Mouse (Mus musculus) neutrophil, adult 59 days (primary cell): ENCODE results near the gene Tpbgl. TPM values are rescaled to one million over a fixed set of nuclear protein-coding genes. Genes with fewer than 3 reads are reported as not detected.

Experiments used
- total RNA-seq, 2 experiments: library from RNA; stranded (reverse); gene quantifications; 1 replicate in 1 of 2; 2 replicates in 1 of 2; pipeline ENCODE4 v1.2.4; 2023

The Tpbgl gene
- total RNA-seq: not detected

DNA sequence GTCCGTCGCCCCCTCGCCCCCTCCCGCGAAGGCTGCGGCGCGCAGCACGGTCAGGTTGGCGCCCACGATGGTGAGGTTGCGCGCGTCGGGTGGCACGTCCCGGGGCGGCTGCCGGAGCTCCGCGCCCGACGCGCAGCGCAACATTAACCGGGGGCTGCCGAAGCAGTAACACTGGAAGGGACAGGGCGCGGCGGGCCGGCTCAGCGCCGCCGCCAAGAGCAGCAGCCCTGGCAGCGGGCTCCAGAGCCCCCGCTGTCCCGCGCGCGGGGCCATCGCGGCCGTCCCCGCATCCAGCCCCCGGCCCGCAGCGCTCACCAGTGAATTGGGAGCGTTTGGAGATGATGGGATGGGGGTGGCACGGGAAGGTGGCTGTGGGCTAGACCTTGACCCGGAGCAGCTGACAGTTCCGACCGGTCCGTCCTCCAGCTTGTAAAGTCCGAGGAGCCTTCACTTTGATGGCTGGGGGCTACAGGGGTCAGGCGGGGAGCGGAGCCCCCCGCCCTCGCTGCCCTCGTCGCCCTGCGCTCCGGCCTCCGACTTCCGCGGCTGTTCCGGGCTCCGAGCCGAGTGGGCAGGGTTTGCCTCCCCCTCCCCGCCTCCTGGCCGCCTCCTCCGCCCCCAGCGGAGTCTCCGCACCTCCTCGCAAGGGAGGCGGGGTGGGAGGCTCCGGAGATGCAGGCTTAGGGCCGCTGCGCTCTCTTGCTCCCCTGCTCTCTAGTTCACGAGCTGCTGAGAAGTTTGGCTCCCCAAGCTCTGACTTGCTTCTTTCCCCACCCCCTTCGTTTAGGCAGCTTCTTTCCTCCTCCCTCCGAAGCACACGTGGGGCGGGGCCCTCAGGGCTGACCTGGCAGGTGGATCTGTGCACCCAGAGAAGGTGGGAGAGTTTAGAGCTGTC lies at the start of gene Tpbgl:
Tpbgl (minus strand) TSS at position 728 of the 895 bp plus-strand sequence.

Other genes starting within 250 kb of the Tpbgl start
- gene Gdpd5, start 245.7 kb downstream of the Tpbgl start, total RNA-seq: 1 to 10 TPM; 2.1 to 2.2 TPM
- under 1 TPM; 0.44 to 0.76 TPM for gene Klhl35, start 161.1 kb downstream of the Tpbgl start, total RNA-seq
- 100 to 1,000 TPM; 393 to 409 TPM for gene Rps3, start 143.4 kb downstream of the Tpbgl start, total RNA-seq
- 100 to 1,000 TPM; 160 to 168 TPM for gene Arrb1, start 91.6 kb downstream of the Tpbgl start, total RNA-seq
- under 1 TPM; 0.22 to 0.31 TPM for gene Slco2b1, start 84.2 kb upstream of the Tpbgl start, total RNA-seq
- not detected for gene Olfr520, start 103.2 kb upstream of the Tpbgl start, total RNA-seq
- gene Olfr521, start 136.4 kb upstream of the Tpbgl start, total RNA-seq: not detected
- 1 to 10 TPM; 1.1 TPM for gene Neu3, start 201.3 kb upstream of the Tpbgl start, total RNA-seq
- gene Xrra1, start 232.0 kb upstream of the Tpbgl start, total RNA-seq: not detected
- gene Spcs2, start 236.4 kb upstream of the Tpbgl start, total RNA-seq: 10 to 100 TPM; 74.3 to 88.3 TPM